Mouse (Mus musculus) CD4-positive, CD25-positive, alpha-beta regulatory T cell, adult 4 months (primary cell): ENCODE measurements around the gene Kcnj14. TPM values are rescaled to one million over a fixed set of nuclear protein-coding genes. Genes with fewer than 3 reads are reported as not detected.

Experiments
- polyA plus RNA-seq, 2 experiments: library from polyadenylated mRNA; unstranded; fragments of 100-300 nt; shearing (Covaris generic); gene quantifications; one replicate each; pipeline ENCODE4 v1.2.1; 2017

Gene Kcnj14
- polyA plus RNA-seq, 2 experiments from 2014 or later = not detected

Other genes starting within 250 kb of the Kcnj14 start
- not detected for gene Fgf21, start 209.3 kb downstream of the Kcnj14 start, polyA plus RNA-seq
- gene Fut1, start 207.5 kb downstream of the Kcnj14 start, polyA plus RNA-seq = not detected
- gene Izumo1, start 203.0 kb downstream of the Kcnj14 start, polyA plus RNA-seq = not detected
- gene Rasip1, start 197.3 kb downstream of the Kcnj14 start, polyA plus RNA-seq = under 1 TPM in 1 of 2 experiments, not detected in 1; 0.20 TPM
- under 1 TPM; 0.32 to 0.40 TPM for gene Mamstr, start 184.8 kb downstream of the Kcnj14 start, polyA plus RNA-seq
- gene Fut2, start 158.4 kb downstream of the Kcnj14 start, polyA plus RNA-seq = not detected
- gene Ntn5, start 140.8 kb downstream of the Kcnj14 start, polyA plus RNA-seq = not detected
- under 1 TPM in 1 of 2 experiments, not detected in 1; 0.30 TPM for gene Sec1, start 130.4 kb downstream of the Kcnj14 start, polyA plus RNA-seq
- gene Car11, start 124.9 kb downstream of the Kcnj14 start, polyA plus RNA-seq = 1 to 10 TPM; 1.2 to 1.3 TPM
- gene Dbp, start 119.7 kb downstream of the Kcnj14 start, polyA plus RNA-seq = 1 to 10 TPM; 7.4 to 8.8 TPM
- 1,000 to 10,000 TPM; 2,369 to 2,427 TPM for gene Rpl18, start 109.3 kb downstream of the Kcnj14 start, polyA plus RNA-seq
- gene Sphk2, start 106.8 kb downstream of the Kcnj14 start, polyA plus RNA-seq = 10 to 100 TPM; 15.2 to 21.1 TPM
- gene Fam83e, start 103.6 kb downstream of the Kcnj14 start, polyA plus RNA-seq = not detected
- not detected for gene Spaca4, start 99.0 kb downstream of the Kcnj14 start, polyA plus RNA-seq
- gene Lmtk3, start 41.0 kb downstream of the Kcnj14 start, polyA plus RNA-seq = not detected
- 1 to 10 TPM; 3.1 to 5.2 TPM for gene Sult2b1, start 40.1 kb downstream of the Kcnj14 start, polyA plus RNA-seq
- gene Cyth2, start 10.2 kb downstream of the Kcnj14 start, polyA plus RNA-seq = 10 to 100 TPM; 20.8 to 21.4 TPM
- gene Grwd1, start 6.2 kb upstream of the Kcnj14 start, polyA plus RNA-seq = 10 to 100 TPM; 26.2 to 36.3 TPM
- gene Kdelr1, start 48.0 kb upstream of the Kcnj14 start, polyA plus RNA-seq = 10 to 100 TPM; 21.2 to 27.0 TPM
- under 1 TPM in 1 of 2 experiments, not detected in 1; 0.23 TPM for gene Grin2d, start 53.6 kb upstream of the Kcnj14 start, polyA plus RNA-seq
- gene Syngr4, start 71.9 kb upstream of the Kcnj14 start, polyA plus RNA-seq = not detected
- gene Tmem143, start 72.2 kb upstream of the Kcnj14 start, polyA plus RNA-seq = 1 to 10 TPM; 5.9 to 8.9 TPM
- gene Emp3, start 96.6 kb upstream of the Kcnj14 start, polyA plus RNA-seq = 100 to 1,000 TPM; 575 to 614 TPM
- 1 to 10 TPM; 2.9 to 3.7 TPM for gene Ccdc114, start 99.3 kb upstream of the Kcnj14 start, polyA plus RNA-seq
- gene Abcc6, start 205.5 kb upstream of the Kcnj14 start, polyA plus RNA-seq = not detected
- gene Nomo1, start 208.9 kb upstream of the Kcnj14 start, polyA plus RNA-seq = 10 to 100 TPM; 18.9 to 26.9 TPM